9 mouse cellular contexts compared by ENCODE assay signal in genomic region chr16:91358555-91358954, GRCm38 (mm10). TPM values are rescaled to one million over a fixed set of nuclear protein-coding genes. Genes with fewer than 3 reads are reported as not detected.
DNase-seq lines count a peak whose midpoint lies in the region; ATAC-seq and TF ChIP-seq lines count a peak whose summit lies in the region.
"Had no signal": no experiment of that assay in that cellular context is flagged by ENCODE, and none has a peak within 500 bp of the region (broad histone marks: within the 10 kb centered on the region; RNA-seq: fewer than 3 reads in every experiment).

No protein-coding gene starts in this region.

- no peak for TF ChIP-seq POLR2A in kidney, adult 2 months (IDR thresholded peaks at IDR 0.05; ENCODE audit: low read depth, low read length)
- TF ChIP-seq POLR2A in ES-Bruce4 (IDR thresholded peaks at IDR 0.05; ENCODE audit: insufficient read depth, low read length) = no peak

- H3K27ac ChIP-seq in kidney, adult 2 months (ENCODE audit: insufficient read depth, low read depth, low read length) = no peak overlapping the region
- no peak overlapping the region for H3K27ac ChIP-seq in kidney, embryonic 15.5 days
- H3K27ac ChIP-seq in ES-Bruce4 (ENCODE audit: insufficient read depth, low read length) = no peak overlapping the region
- H3K27ac ChIP-seq in liver, embryonic 13.5 days = peak overlapping the region; percentile 78
- no peak overlapping the region for H3K27ac ChIP-seq in neural tube, embryonic 11.5 days (ENCODE audit: low read depth, low read length)
- H3K27ac ChIP-seq: embryonic facial prominence, embryonic 12.5 days had no signal

- TF ChIP-seq CTCF in kidney, adult 2 months (conservative IDR thresholded peaks at IDR 0.05; ENCODE audit: insufficient read depth, insufficient read length, low read depth, low read length) = peak; percentile 50
- peak; percentile 20 for TF ChIP-seq CTCF in ES-Bruce4 (IDR thresholded peaks at IDR 0.05; ENCODE audit: low read depth, low read length)

- WGBS in kidney, adult 2 months = 25% methylated on average over 8 of the region's 8 CpGs
- 34% methylated on average over 8 of the region's 8 CpGs for WGBS in kidney, embryonic 15.5 days
- WGBS in liver, embryonic 13.5 days (ENCODE audit: insufficient replicate concordance) = 38% methylated on average over 8 of the region's 8 CpGs
- 45% methylated on average over 8 of the region's 8 CpGs for WGBS in neural tube, embryonic 11.5 days

- DNase-seq in kidney, adult 2 months = peak; percentile 75
- peak; percentile 84 for DNase-seq in c-Kit-positive CD71-positive TER-119-positive erythroid progenitor cells, embryonic 14.5 days (ENCODE audit: low spot score)
- peak; percentile 89 for DNase-seq in forelimb bud, embryonic 11.5 days (ENCODE audit: low read depth, low spot score)
- DNase-seq in liver, embryonic 13.5 days = peak; percentile 60
- peak; percentile 51 for DNase-seq in neural tube, embryonic 11.5 days (ENCODE audit: low spot score)
- DNase-seq in MN1 (ENCODE audit: low spot score) = no peak

- no peak for ATAC-seq in kidney, embryonic 15.5 days (replicated peaks; ENCODE audit: low FRiP score)
- no peak for ATAC-seq in liver, embryonic 13.5 days (ENCODE audit: low read depth)
- no peak for ATAC-seq in neural tube, embryonic 11.5 days (ENCODE audit: insufficient read depth, low FRiP score, low TSS enrichment)

- no peak overlapping the region for H3K9ac ChIP-seq in kidney, embryonic 15.5 days
- H3K9ac ChIP-seq in ES-Bruce4 (ENCODE audit: low read depth, poor library complexity, severe bottlenecking) = no peak overlapping the region
- H3K9ac ChIP-seq in liver, embryonic 13.5 days = no peak overlapping the region
- no peak overlapping the region for H3K9ac ChIP-seq in neural tube, embryonic 11.5 days (ENCODE audit: low read length)
- H3K9ac ChIP-seq: embryonic facial prominence, embryonic 12.5 days had no signal

- no peaks in the 10 kb centered on the region for H3K36me3 ChIP-seq in kidney, adult 2 months (ENCODE audit: control insufficient read depth, insufficient read depth, low read length)
- H3K36me3 ChIP-seq in kidney, embryonic 15.5 days = no peaks in the 10 kb centered on the region
- no peaks in the 10 kb centered on the region for H3K36me3 ChIP-seq in ES-Bruce4 (ENCODE audit: control insufficient read depth, insufficient read depth, low read length, poor library complexity, severe bottlenecking)
- H3K36me3 ChIP-seq in liver, embryonic 13.5 days = no peaks in the 10 kb centered on the region
- no peaks in the 10 kb centered on the region for H3K36me3 ChIP-seq in neural tube, embryonic 11.5 days (ENCODE audit: control insufficient read depth, insufficient read depth, low read length)
- H3K36me3 ChIP-seq: embryonic facial prominence, embryonic 12.5 days had no signal

- H3K27me3 ChIP-seq in kidney, adult 2 months (replicated peaks; ENCODE audit: control insufficient read depth, insufficient read depth, low read length) = no peaks in the 10 kb centered on the region
- H3K27me3 ChIP-seq in kidney, embryonic 15.5 days = peaks cover 18% of the 10 kb centered on the region
- no peaks in the 10 kb centered on the region for H3K27me3 ChIP-seq in ES-Bruce4 (ENCODE audit: control insufficient read depth, insufficient read depth, low read length, poor library complexity, severe bottlenecking)
- no peaks in the 10 kb centered on the region for H3K27me3 ChIP-seq in liver, embryonic 13.5 days
- H3K27me3 ChIP-seq in neural tube, embryonic 11.5 days (ENCODE audit: control insufficient read depth, insufficient read depth, low read length) = 0 out of 2 replicates have a peak, but pooled peaks cover 4% of the 10 kb centered on the region

- no peaks in the 10 kb centered on the region for H3K9me3 ChIP-seq in kidney, embryonic 15.5 days (replicated peaks)
- H3K9me3 ChIP-seq in ES-Bruce4 (replicated peaks; ENCODE audit: control insufficient read depth, insufficient read depth, low read length, poor library complexity, severe bottlenecking) = no peaks in the 10 kb centered on the region
- no peaks in the 10 kb centered on the region for H3K9me3 ChIP-seq in liver, embryonic 13.5 days (replicated peaks)
- no peaks in the 10 kb centered on the region for H3K9me3 ChIP-seq in neural tube, embryonic 11.5 days (ENCODE audit: control insufficient read depth, low read length)
- H3K9me3 ChIP-seq: embryonic facial prominence, embryonic 12.5 days had no signal

- H3K4me2 ChIP-seq in kidney, embryonic 15.5 days = no peak overlapping the region
- no peak overlapping the region for H3K4me2 ChIP-seq in liver, embryonic 13.5 days
- no peak overlapping the region for H3K4me2 ChIP-seq in neural tube, embryonic 11.5 days (ENCODE audit: low read depth)
- H3K4me2 ChIP-seq: embryonic facial prominence, embryonic 12.5 days had no signal

- H3K4me3 ChIP-seq in kidney, adult 2 months (ENCODE audit: insufficient read depth, low read depth, low read length) = no peak overlapping the region
- no peak overlapping the region for H3K4me3 ChIP-seq in kidney, embryonic 15.5 days (replicated peaks)
- H3K4me3 ChIP-seq in ES-Bruce4 (ENCODE audit: low read depth, low read length) = no peak overlapping the region
- H3K4me3 ChIP-seq in liver, embryonic 13.5 days (replicated peaks) = no peak overlapping the region
- no peak overlapping the region for H3K4me3 ChIP-seq in neural tube, embryonic 11.5 days (ENCODE audit: low read depth, low read length)
- H3K4me3 ChIP-seq: embryonic facial prominence, embryonic 12.5 days had no signal

- no peak for TF ChIP-seq EP300 in ES-Bruce4 (IDR thresholded peaks at IDR 0.05; ENCODE audit: insufficient read depth, low read depth, low read length)

- H3K4me1 ChIP-seq in kidney, adult 2 months (ENCODE audit: control insufficient read depth, insufficient read depth, low read length) = peaks cover 13% of the 10 kb centered on the region; the same call in 1 of the 2 replicates
- H3K4me1 ChIP-seq in kidney, embryonic 15.5 days = peaks cover 27% of the 10 kb centered on the region
- H3K4me1 ChIP-seq in ES-Bruce4 (ENCODE audit: control insufficient read depth, insufficient read depth, low read length) = no peaks in the 10 kb centered on the region
- H3K4me1 ChIP-seq in liver, embryonic 13.5 days (replicated peaks) = peaks cover 85% of the 10 kb centered on the region
- no peaks in the 10 kb centered on the region; the same call in 1 of the 2 replicates for H3K4me1 ChIP-seq in neural tube, embryonic 11.5 days (ENCODE audit: control insufficient read depth, insufficient read depth, low read length)

RNA-seq across cellular contexts. Expression of gene Ifnar2, which starts 14.0 kb away (rescaled TPM):
- 54.5 and 57.1 TPM in 2 replicates for polyA plus RNA-seq in kidney, adult 2 months (2012; rRNA removed)
- 50.5 and 51.8 TPM in 2 replicates for polyA plus RNA-seq in kidney, embryonic 15.5 days (2015; fragmentation: Nextera tagmentation; extraction: Ambion mirVana)
- 13.4 and 19.6 TPM in 2 replicates for polyA plus RNA-seq in ES-Bruce4 (2011; ENCODE audit: insufficient read depth, insufficient read length, low read depth, missing spikeins)
- 67.4 and 74.0 TPM in 2 replicates for polyA plus RNA-seq in liver, embryonic 13.5 days (2015; fragmentation: Nextera tagmentation; extraction: Ambion mirVana)
- polyA plus RNA-seq in neural tube, embryonic 11.5 days (2014; fragmentation: Nextera tagmentation; extraction: Ambion mirVana) = 30.0 and 32.9 TPM in 2 replicates

RNA-seq across cellular contexts. Expression of gene Gm21970, which starts 33.0 kb away (rescaled TPM):
- polyA plus RNA-seq in kidney, adult 2 months (2012; rRNA removed) = not detected in 2 replicates
- polyA plus RNA-seq in kidney, embryonic 15.5 days (2015; fragmentation: Nextera tagmentation; extraction: Ambion mirVana) = not detected in 2 replicates
- polyA plus RNA-seq in ES-Bruce4 (2011; ENCODE audit: insufficient read depth, insufficient read length, low read depth, missing spikeins) = 1.6 TPM in 1 of 2 replicates, not detected in the other
- not detected in 2 replicates for polyA plus RNA-seq in liver, embryonic 13.5 days (2015; fragmentation: Nextera tagmentation; extraction: Ambion mirVana)
- polyA plus RNA-seq in neural tube, embryonic 11.5 days (2014; fragmentation: Nextera tagmentation; extraction: Ambion mirVana) = not detected in 2 replicates
- polyA plus RNA-seq: embryonic facial prominence, embryonic 12.5 days had no signal

RNA-seq across cellular contexts. Expression of gene Il10rb, which starts 47.4 kb away (rescaled TPM):
- 65.8 and 66.0 TPM in 2 replicates for polyA plus RNA-seq in kidney, adult 2 months (2012; rRNA removed)
- polyA plus RNA-seq in kidney, embryonic 15.5 days (2015; fragmentation: Nextera tagmentation; extraction: Ambion mirVana) = 29.9 and 31.0 TPM in 2 replicates
- polyA plus RNA-seq in ES-Bruce4 (2011; ENCODE audit: insufficient read depth, insufficient read length, low read depth, missing spikeins) = 3.5 and 4.3 TPM in 2 replicates
- 25.0 and 28.1 TPM in 2 replicates for polyA plus RNA-seq in liver, embryonic 13.5 days (2015; fragmentation: Nextera tagmentation; extraction: Ambion mirVana)
- polyA plus RNA-seq in neural tube, embryonic 11.5 days (2014; fragmentation: Nextera tagmentation; extraction: Ambion mirVana) = 6.8 and 8.3 TPM in 2 replicates
